Mouse (Mus musculus): ENCODE results near the gene Olfr213.
A peak's percentile ranks its signal among the peaks of the same experiment; 100 is the strongest.
"Not testable (repeated sequence)": the region's sequence is repeated elsewhere in the genome, so short reads cannot be mapped to it uniquely, and the experiment has no call there.

Olfr213 gene

DNA sequence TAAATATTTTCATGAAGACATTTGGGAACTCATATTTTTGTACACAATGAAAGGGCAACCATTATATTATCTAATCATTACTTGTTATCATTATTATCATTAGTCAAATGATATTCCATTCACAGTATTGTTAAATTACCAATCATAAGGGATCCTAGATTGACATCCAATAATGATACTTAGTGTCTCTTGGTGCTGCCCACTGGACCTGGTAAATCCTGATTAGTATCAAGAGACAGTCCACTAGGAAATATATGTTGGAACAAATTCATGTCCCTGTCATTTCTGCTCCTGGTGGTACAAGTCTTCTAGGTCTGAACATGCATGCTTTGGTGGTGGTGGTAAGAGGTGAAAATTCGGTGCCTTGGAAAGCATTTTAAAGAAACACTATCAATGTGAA is at the start of gene Olfr213:
Gene Olfr213 (plus strand): TSS at position 301 of the 400 bp plus-strand sequence.
- DNase-seq (ENCODE audit: low spot score), result no peak

DNA sequence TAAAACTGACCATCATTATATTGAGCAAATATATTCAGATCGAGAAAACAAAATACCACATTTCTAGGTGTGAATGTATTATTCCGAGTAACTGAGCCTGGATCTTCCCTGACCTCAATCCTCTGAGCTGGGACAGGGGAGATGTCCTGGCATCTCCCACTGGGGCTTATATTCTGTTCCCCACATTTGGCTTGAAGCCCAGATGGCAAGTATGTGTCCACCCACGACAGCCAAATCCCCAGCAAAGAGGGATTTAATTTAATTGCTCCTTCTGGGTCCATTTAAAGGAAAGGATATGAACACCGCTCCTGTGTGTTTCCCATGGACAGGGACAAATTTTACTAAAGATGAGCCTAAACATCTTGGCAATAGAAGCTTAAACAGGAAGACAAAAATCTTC is 49.5 kb upstream of the Olfr213 start, which contains the start of gene Olfr211:
Gene Olfr211 (plus strand): TSS at position 301 of the 400 bp plus-strand sequence.
- no peak for DNase-seq (ENCODE audit: low spot score)

DNA sequence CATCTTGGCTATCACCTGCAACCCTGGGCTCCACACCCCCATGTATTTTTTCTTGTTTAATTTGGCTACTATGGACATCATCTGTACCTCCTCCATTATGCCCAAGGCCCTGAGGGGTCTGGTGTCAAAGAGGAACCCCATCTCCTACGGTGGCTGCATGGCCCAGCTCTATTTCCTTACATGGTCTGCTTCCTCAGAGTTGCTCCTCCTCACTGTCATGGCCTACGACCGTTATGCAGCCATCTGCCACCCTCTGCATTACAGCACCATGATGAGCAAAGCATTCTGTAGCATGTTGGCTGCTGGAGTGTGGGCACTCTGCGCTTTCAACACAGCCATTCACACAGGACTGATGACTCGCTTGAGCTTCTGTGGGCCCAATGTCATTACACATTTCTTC is 44.5 kb upstream of the Olfr213 start:
- no peak for DNase-seq (ENCODE audit: low spot score)

DNA sequence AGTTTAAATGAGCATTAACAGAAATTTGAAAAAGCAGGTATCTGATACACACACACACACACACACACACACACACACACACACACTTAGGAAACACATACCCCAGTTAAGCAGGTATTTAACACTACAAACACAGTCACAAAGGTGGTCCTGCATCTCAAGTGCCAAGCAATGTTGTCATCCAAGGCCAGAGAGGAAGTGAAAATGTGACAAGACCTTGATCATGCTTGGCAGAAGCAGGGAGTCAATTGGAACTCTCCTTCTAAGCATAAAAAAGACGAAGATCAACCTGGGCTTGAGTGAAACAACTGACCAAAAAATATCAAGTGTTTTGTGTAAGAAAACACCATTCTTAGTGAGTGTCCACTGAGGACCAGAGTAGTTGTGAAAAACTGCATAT is 42.3 kb upstream of the Olfr213 start:
- DNase-seq (ENCODE audit: low spot score), result no peak

DNA sequence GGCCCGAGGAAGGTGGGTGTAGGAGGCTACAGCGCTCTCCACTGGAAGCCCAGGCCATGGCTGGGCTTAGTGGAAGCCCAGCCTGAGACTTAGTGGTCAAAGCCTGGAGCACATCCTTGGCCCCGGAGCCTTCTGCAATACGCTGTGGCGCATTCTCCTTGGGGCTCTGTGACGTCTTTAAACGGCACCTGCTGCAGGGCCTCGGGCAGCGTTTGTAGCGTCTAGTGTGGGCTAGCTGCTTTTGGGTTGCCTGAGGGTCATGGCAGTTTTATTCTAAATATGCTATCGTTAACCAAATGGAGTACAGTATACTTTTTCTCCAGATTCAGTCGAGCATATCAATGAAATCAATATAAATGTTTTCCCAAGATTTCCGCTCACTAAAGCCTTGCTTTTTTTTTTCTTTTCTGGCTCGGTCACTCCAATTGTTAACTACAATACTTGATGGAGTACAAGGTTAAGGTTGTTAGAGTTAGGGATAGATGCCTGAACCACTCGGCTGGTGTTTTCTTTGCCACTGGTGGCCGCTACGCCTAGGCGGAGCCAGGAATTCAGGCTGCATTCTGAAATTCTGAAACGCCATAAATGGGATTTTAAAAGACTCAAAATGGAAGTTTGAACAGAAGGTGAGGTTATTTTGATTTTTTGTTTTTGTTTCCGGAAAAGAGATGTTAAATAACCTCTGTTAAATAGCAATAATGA is 31.8 kb upstream of the Olfr213 start, which contains the start of gene Olfr212:
Gene Olfr212 (plus strand): TSS at position 215 of the 702 bp plus-strand sequence.
- DNase-seq (ENCODE audit: low spot score), result not testable (repeated sequence)

DNA sequence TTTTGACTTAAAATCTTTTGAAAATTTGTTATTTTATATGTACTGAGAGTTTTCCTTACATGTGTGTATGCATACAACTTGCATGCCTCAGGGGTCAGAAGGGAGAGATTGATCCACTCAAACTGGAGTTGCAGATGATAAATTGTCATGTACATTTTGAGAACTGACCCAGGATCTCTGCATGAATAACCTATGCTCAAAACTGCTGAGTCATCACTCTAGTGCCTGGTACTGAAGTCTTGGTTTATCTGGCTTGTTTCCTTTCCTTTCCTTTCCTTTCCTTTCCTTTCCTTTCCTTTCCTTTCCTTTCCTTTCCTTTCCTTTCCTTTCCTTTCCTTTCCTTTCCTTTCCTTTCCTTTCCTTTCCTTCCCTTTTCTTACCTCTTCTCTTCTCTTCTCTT is 23.4 kb upstream of the Olfr213 start:
- no peak for DNase-seq (ENCODE audit: low spot score)

DNA sequence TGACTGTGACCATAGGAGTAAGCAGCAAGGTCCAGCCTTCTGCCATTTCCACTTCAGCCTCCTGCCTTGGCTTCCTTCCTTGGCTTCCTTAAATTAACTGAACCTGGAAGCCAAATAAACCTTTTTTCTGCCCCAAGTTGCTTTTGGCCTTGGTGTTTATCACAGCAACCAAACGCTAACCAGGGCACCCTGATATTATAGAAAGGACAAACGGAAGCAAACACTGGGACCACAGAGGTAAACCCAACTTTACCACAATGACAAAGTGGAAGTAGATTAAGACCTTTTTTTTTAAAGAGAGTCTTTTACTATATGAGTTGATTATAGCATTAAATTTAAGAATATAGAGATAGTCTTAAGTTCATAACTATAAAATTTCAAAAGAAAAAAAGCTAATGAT is 4.2 kb downstream of the Olfr213 start:
- no peak for DNase-seq (ENCODE audit: low spot score)

DNA sequence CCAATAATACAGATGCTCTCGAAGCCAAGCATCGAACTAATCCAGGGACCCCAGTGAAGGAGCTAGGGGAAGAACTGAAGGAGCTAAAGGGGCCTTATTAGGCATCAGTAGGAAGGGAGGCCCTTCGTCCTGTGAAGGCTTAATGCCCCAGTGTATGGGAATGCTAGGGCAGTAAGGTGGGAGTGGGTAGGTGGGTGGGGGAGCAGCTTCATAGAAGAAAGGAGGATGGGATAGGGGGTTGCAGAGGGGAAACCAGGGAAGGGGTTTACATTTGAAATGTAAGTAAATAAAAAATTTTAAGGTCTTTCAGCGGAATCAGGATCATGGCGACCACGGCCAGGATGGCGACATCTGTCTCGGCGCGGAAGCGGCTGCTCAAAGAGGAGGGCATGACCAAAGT is 12.6 kb downstream of the Olfr213 start, which contains the start of gene Gm5580:
Gene Gm5580 (plus strand): TSS at position 301 of the 400 bp plus-strand sequence.
- not testable (repeated sequence) for DNase-seq (ENCODE audit: low spot score)

DNA sequence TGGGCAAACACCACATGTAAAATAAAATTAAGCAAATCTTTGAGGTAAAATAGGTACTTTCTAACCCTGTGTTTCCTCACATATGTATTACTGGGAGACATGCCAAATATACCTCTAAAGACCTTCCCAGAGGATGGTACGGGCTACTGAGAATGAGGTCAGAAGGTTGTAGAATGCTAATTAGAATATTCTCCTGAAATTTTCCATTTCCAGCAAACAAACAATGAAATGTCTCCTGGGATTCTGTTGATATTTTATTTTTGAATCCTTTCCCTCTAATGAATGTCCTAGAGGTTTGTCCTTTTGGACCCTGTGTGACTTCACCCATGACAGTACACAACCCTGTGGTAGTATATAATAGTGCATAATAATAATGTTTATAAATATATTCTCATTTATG is 15.7 kb downstream of the Olfr213 start, which contains the start of gene Olfr214:
Gene Olfr214 (plus strand): TSS at position 301 of the 400 bp plus-strand sequence.
- DNase-seq (ENCODE audit: low spot score), result no peak

DNA sequence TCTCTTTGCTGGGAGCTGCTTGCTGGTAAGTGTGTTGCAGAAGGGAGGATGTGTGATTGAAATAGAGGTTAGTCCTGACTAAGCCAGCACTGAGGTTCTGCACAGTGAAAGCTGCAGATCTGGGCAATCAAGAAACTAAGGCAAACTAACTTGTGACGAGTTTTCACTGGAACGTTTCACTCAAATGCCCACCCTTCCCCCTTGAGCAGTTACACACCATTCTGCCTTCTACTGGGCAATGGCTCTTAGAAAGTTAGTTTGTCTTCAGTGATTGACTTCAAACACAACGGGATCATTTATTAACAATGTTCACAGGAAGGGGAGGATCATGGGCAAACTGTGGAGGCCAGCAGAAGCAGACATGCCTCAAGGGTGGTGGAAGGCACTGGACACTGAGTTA is 16.7 kb downstream of the Olfr213 start:
- no peak for DNase-seq (ENCODE audit: low spot score)

DNA sequence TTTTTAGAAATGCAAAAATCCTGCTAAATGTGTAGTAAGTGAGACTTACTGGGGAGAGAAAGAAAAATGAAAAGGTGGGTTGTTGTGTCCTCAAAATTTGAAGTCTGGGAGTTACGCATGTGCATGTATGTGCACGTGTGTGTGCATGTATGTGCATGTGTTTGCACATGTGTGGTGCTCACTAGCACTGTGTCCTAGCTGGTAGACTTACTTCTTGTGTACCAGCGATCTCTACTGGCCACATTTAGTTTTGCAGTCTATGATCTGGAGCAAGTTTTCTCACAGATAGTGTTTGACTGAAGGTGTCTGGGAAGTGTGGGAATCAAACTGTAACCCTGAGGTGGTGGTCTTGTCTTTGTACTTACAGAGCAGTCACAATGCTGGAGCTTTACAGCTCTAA is 31.6 kb downstream of the Olfr213 start:
- DNase-seq (ENCODE audit: low spot score), result peak; percentile 75

DNA sequence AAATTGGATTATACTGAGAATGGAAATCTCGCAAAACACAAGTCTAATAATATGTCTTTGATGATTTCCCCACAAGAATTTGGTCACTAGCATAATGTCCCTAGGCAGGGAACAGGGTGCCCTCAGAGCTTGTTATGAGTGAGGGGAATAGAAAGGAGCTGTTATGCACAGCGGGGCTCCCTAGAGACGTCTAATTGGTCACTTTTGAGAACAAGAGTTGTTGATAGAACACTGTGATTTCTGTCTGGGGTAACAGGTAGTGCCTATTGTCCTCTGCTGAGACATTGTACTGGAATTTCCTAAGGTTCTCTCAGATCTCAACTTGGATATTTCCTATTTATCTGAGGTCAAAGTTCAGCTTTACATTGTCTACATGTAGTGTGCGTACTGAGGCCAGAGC is 45.8 kb downstream of the Olfr213 start, which contains the start of gene Olfr215:
Gene Olfr215 (minus strand): TSS at position 101 of the 400 bp plus-strand sequence.
- no peak for DNase-seq (ENCODE audit: low spot score)
